Mouse (Mus musculus) hindbrain, embryonic 11.5 days (tissue): ENCODE data around the gene Cfap65. TPM values are rescaled to one million over a fixed set of nuclear protein-coding genes. Genes with fewer than 3 reads are reported as not detected.

Experiments used
- ATAC-seq: fragments of 200-750 bp; cut with Nextera tagmentation; 2 replicates; pipeline ENCODE4 v1.8.0; 2017; ENCODE audit warnings: mild to moderate bottlenecking, moderate TSS enrichment, moderate library complexity; ENCODE audit not compliant: low FRiP score
- DNase-seq: peaks from one replicate; pipeline ENCODE4 v3.0.0-alpha.2; 2015; ENCODE audit warnings: low spot score
- H3K27ac ChIP-seq: fragments of 300-500 bp; sonication (generic); 2 replicates; pipeline ENCODE4 v1.5.1; 2014; ENCODE audit warnings: mild to moderate bottlenecking, low read depth, low read length
- H3K27me3 ChIP-seq: fragments of 300-500 bp; sonication (generic); 2 replicates; pipeline ENCODE4 v1.6.1; 2014; ENCODE audit warnings: mild to moderate bottlenecking, low read length, moderate library complexity, mixed read lengths; ENCODE audit not compliant: control insufficient read depth, insufficient read depth
- H3K36me3 ChIP-seq: fragments of 300-500 bp; sonication (generic); 2 replicates; pipeline ENCODE4 v1.6.1; 2014; ENCODE audit warnings: mild to moderate bottlenecking, low read length, moderate library complexity, mixed read lengths; ENCODE audit not compliant: control insufficient read depth, insufficient read depth
- H3K4me1 ChIP-seq: fragments of 300-500 bp; sonication (generic); replicated peaks from 2 replicates; pipeline ENCODE4 v1.6.1; 2014; ENCODE audit warnings: low read length, mixed read lengths; ENCODE audit not compliant: control insufficient read depth, insufficient read depth
- H3K4me2 ChIP-seq: fragments of 300-500 bp; sonication (generic); replicated peaks from 2 replicates; pipeline ENCODE4 v1.6.1; 2014; ENCODE audit warnings: mild to moderate bottlenecking, low read depth, low read length
- H3K4me3 ChIP-seq: fragments of 300-500 bp; sonication (generic); 2 replicates; pipeline ENCODE4 v1.5.1; 2014; ENCODE audit warnings: low read depth, low read length
- H3K9ac ChIP-seq: fragments of 300-500 bp; sonication (generic); 2 replicates; pipeline ENCODE4 v1.6.1; 2014; ENCODE audit warnings: low read depth, low read length
- H3K9me3 ChIP-seq: fragments of 300-500 bp; sonication (generic); 2 replicates; pipeline ENCODE4 v1.6.1; 2016; ENCODE audit warnings: low read length; ENCODE audit not compliant: control insufficient read depth
- WGBS: fragments of 180-500 bp; shearing (Covaris S2); extraction: QIAGEN DNeasy Blood & Tissue Kit; methylation state at CpG from one replicate; pipeline ENCODE4 v1.1.7; 2014; 5-methylcytosine and 5-hydroxymethylcytosine counted together
- polyA plus RNA-seq: library from polyadenylated mRNA; unstranded; fragments of >200 nt; fragmentation: Nextera tagmentation; extraction: Ambion mirVana; gene quantifications from 2 replicates; pipeline ENCODE4 v1.2.1, GENCODE M21; 2014

The Cfap65 gene
- polyA plus RNA-seq, 1 experiment from 2014 or later, result 1.2 TPM

GRCm38 (mm10) chr1:74902191-74902590 lies 33.2 kb downstream of the Cfap65 start:
- Histone ChIP-seq H3K4me1 (no peaks in the 10 kb centered on the region; the same call in 1 of the 2 replicates), H3K27ac (no peak overlapping the region), H3K4me3 (no peak overlapping the region), H3K36me3 (no peaks in the 10 kb centered on the region), H3K27me3 (peaks cover 55% of the 10 kb centered on the region), H3K9ac (no peak overlapping the region), H3K9me3 (no peaks in the 10 kb centered on the region), H3K4me2 (no peak overlapping the region)
- DNase-seq (no peak), ATAC-seq (no peak)
- WGBS, result 22% methylated on average over 6 of the region's 6 CpGs

- Histone ChIP-seq H3K4me1 (no peaks in the 10 kb centered on the region; the same call in 1 of the 2 replicates), H3K27me3 (peaks cover 60% of the 10 kb centered on the region), H3K4me3 (no peak overlapping the region), H3K36me3 (no peaks in the 10 kb centered on the region), H3K4me2 (no peak overlapping the region), H3K27ac (no peak overlapping the region), H3K9me3 (no peaks in the 10 kb centered on the region), H3K9ac (no peak overlapping the region)
- ATAC-seq, result no peak
- 3% methylated on average over 3 of the region's 3 CpGs for WGBS
- peak; percentile 77 for DNase-seq
Measured at GRCm38 (mm10) chr1:74901686-74902085, 33.7 kb downstream of the Cfap65 start.

- Histone ChIP-seq H3K4me2 (peak overlapping the region; percentile 54), H3K36me3 (no peaks in the 10 kb centered on the region), H3K27me3 (peaks cover 68% of the 10 kb centered on the region), H3K9me3 (no peaks in the 10 kb centered on the region), H3K4me3 (peak overlapping the region; percentile 33), H3K27ac (no peak overlapping the region), H3K4me1 (no peaks in the 10 kb centered on the region; the same call in 1 of the 2 replicates), H3K9ac (0 out of 2 replicates have a peak overlapping the region, but pooled peaks have one; percentile 19)
- 1% methylated on average over 63 of the region's 66 CpGs for WGBS
- DNase-seq, result peak; percentile 56
- ATAC-seq, result 0 out of 2 replicates have a peak, but pooled peaks have one; percentile 33
Measured at GRCm38 (mm10) chr1:74900341-74901285, 34.8 kb downstream of the Cfap65 start.

- Histone ChIP-seq H3K4me1 (no peaks in the 10 kb centered on the region; the same call in 1 of the 2 replicates), H3K27me3 (peaks cover 81% of the 10 kb centered on the region), H3K27ac (no peak overlapping the region), H3K4me3 (no peak overlapping the region), H3K9ac (no peak overlapping the region), H3K9me3 (no peaks in the 10 kb centered on the region), H3K36me3 (no peaks in the 10 kb centered on the region), H3K4me2 (no peak overlapping the region)
- ATAC-seq (no peak), DNase-seq (no peak)
- 15% methylated on average over 5 of the region's 10 CpGs for WGBS
Measured at GRCm38 (mm10) chr1:74898656-74899431, 36.6 kb downstream of the Cfap65 start.

DNA sequence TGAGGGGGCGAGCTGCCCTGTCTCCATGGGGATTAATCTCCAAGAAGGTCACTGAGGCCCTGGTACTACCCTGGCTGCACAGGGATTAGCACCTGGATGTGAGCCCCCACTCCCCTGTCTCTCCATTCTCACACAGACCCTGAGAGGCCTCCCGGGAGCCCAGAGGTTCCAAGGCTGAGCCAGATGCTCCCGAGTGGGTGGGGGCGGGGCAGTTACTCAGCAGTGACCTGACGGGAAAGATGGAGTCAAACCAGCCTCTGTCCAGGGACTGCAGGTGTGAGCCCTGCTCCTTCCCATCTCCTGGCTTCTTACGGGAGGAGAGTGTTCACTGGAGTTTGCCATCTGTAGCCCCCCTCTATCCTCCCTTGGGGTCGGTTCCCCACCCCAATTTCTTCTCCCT lies 37.4 kb downstream of the Cfap65 start:
- Histone ChIP-seq H3K4me1 (no peaks in the 10 kb centered on the region; the same call in 1 of the 2 replicates), H3K27me3 (peaks cover 86% of the 10 kb centered on the region), H3K4me2 (no peak overlapping the region), H3K9me3 (no peaks in the 10 kb centered on the region), H3K9ac (no peak overlapping the region), H3K4me3 (no peak overlapping the region), H3K27ac (no peak overlapping the region), H3K36me3 (no peaks in the 10 kb centered on the region)
- WGBS, result 2% methylated on average over 7 of the region's 7 CpGs
- ATAC-seq (no peak), DNase-seq (no peak)

GRCm38 (mm10) chr1:74894966-74895365 lies 40.4 kb downstream of the Cfap65 start:
- H3K9me3 ChIP-seq, result no peaks in the 10 kb centered on the region
- H3K9ac ChIP-seq, result no peak overlapping the region
- peak; percentile 82 for DNase-seq
- H3K27ac ChIP-seq, result no peak overlapping the region
- no peaks in the 10 kb centered on the region for H3K4me1 ChIP-seq
- no peak overlapping the region for H3K4me3 ChIP-seq
- no peaks in the 10 kb centered on the region for H3K36me3 ChIP-seq
- 15% methylated on average over 4 of the region's 4 CpGs for WGBS
- H3K4me2 ChIP-seq, result no peak overlapping the region
- peaks cover 90% of the 10 kb centered on the region for H3K27me3 ChIP-seq
- ATAC-seq, result no peak

- no peak within 1 kb of the TSS for H3K27ac ChIP-seq
- no peaks in the 10 kb centered on the region for H3K9me3 ChIP-seq
- H3K4me2 ChIP-seq, result peak within 1 kb of the TSS; percentile 29; the same call in 1 of the 2 replicates
- no peaks in the 10 kb centered on the region for H3K4me1 ChIP-seq
- peak within 1 kb of the TSS; percentile 14 for H3K4me3 ChIP-seq
- ATAC-seq, result 0 out of 2 replicates have a peak, but pooled peaks have one; percentile 46
- WGBS, result 4% methylated on average over 25 of the region's 25 CpGs
- H3K36me3 ChIP-seq, result no peaks in the 10 kb centered on the region
- peak; percentile 85 for DNase-seq
- H3K9ac ChIP-seq, result 0 out of 2 replicates have a peak within 1 kb of the TSS, but pooled peaks have one; percentile 9
- peaks cover 84% of the 10 kb centered on the region for H3K27me3 ChIP-seq
Measured at GRCm38 (mm10) chr1:74893134-74893855, 42.1 kb downstream of the Cfap65 start, which contains the start of gene Cryba2. Gene Cryba2, minus strand, starts transcription at chr1:74893143.
